Mouse (Mus musculus) thymus, adult 2 months (tissue): ENCODE results near the gene Arid1a. TPM values are rescaled to one million over a fixed set of nuclear protein-coding genes. Genes with fewer than 3 reads are reported as not detected.

Experiments used
- DNase-seq: peaks from one replicate; pipeline ENCODE4 v3.0.0; 2021
- H3K27ac ChIP-seq: fragments of 200-500 bp; 2 replicates; pipeline ENCODE4 v1.5.1; 2012; ENCODE audit warnings: low read length, control low read depth; ENCODE audit not compliant: control insufficient read depth, insufficient read depth
- H3K27me3 ChIP-seq: fragments of 200-500 bp; 2 replicates; pipeline ENCODE4 v1.6.1; 2012; ENCODE audit warnings: mild to moderate bottlenecking, low read length, moderate library complexity, mixed read lengths; ENCODE audit not compliant: control insufficient read depth, insufficient read depth
- H3K36me3 ChIP-seq: fragments of 200-500 bp; 2 replicates; pipeline ENCODE4 v1.6.1; 2012; ENCODE audit warnings: mild to moderate bottlenecking, low read length, moderate library complexity; ENCODE audit not compliant: control insufficient read depth, insufficient read depth
- H3K4me1 ChIP-seq: fragments of 200-500 bp; replicated peaks from 2 replicates; pipeline ENCODE4 v1.6.1; 2012; ENCODE audit warnings: low read length; ENCODE audit not compliant: control insufficient read depth, insufficient read depth
- H3K4me3 ChIP-seq: fragments of 200-500 bp; 2 replicates; pipeline ENCODE4 v1.5.1; 2012; ENCODE audit warnings: mild to moderate bottlenecking, low read length, control low read depth, moderate library complexity; ENCODE audit not compliant: control insufficient read depth, insufficient read depth
- CTCF ChIP-seq: fragments of 200-500 bp; IDR thresholded peaks from 2 replicates; pipeline ENCODE4 v1.5.1; 2012; ENCODE audit warnings: mild to moderate bottlenecking, control low read depth, low read length, moderate library complexity, borderline replicate concordance; ENCODE audit not compliant: control insufficient read depth, poor library complexity, insufficient read depth; ENCODE audit errors: extremely low read depth
- POLR2A ChIP-seq: fragments of 200-500 bp; IDR thresholded peaks from 2 replicates; pipeline ENCODE4 v1.6.1; 2012; ENCODE audit warnings: mild to moderate bottlenecking, low read length, control low read depth, moderate library complexity; ENCODE audit not compliant: control insufficient read depth, poor library complexity, insufficient read depth; ENCODE audit errors: extremely low read depth
- WGBS: fragments of 180-500 bp; shearing (Covaris S2); methylation state at CpG from one replicate; pipeline ENCODE4 v1.1.7; 2018; 5-methylcytosine and 5-hydroxymethylcytosine counted together
- polyA plus RNA-seq: library from polyadenylated mRNA; depleted of rRNA; stranded (reverse); fragments of >200 nt; gene quantifications from 2 replicates; pipeline ENCODE4 v1.2.3, GENCODE M21; 2012

Gene Arid1a
- polyA plus RNA-seq, 1 experiment, result 289 TPM

DNA sequence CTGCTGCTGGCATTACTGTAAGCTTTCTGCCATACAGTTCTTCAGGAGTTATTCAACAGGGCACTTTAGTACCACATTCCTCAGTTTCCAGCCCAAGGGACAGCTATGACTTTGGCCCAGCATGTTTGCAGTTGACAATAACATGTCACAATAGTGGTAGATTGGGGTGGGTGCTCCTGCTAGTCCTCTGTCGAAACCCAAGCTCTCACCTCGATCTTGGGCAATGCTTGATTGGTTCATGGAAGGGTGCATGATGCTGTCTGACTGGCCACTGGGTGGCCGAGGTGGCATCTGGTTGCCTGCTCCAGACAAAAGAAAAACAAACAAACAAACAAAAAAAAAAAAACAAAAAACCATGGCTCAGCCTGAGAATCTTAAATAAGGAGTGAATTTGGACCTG lies 61.2 kb downstream of the Arid1a start:
- no peak for DNase-seq
- H3K27ac ChIP-seq, result no peak overlapping the region
- no peak for TF ChIP-seq POLR2A
- TF ChIP-seq CTCF, result no peak
- H3K4me1 ChIP-seq, result no peaks in the 10 kb centered on the region
- H3K4me3 ChIP-seq, result no peak overlapping the region
- peaks cover 80% of the 10 kb centered on the region for H3K36me3 ChIP-seq
- 86% methylated on average over 3 of the region's 3 CpGs for WGBS
- H3K27me3 ChIP-seq, result no peaks in the 10 kb centered on the region

- no peak for DNase-seq
- TF ChIP-seq CTCF (no peak), POLR2A (no peak)
- H3K27me3 ChIP-seq, result no peaks in the 10 kb centered on the region
- H3K4me3 ChIP-seq, result no peak overlapping the region
- no peaks in the 10 kb centered on the region for H3K4me1 ChIP-seq
- 37% methylated on average over 5 of the region's 5 CpGs for WGBS
- H3K27ac ChIP-seq, result no peak overlapping the region
- peaks cover 100% of the 10 kb centered on the region for H3K36me3 ChIP-seq
Measured at GRCm38 (mm10) chr4:133690252-133690651, 66.3 kb downstream of the Arid1a start.

DNA sequence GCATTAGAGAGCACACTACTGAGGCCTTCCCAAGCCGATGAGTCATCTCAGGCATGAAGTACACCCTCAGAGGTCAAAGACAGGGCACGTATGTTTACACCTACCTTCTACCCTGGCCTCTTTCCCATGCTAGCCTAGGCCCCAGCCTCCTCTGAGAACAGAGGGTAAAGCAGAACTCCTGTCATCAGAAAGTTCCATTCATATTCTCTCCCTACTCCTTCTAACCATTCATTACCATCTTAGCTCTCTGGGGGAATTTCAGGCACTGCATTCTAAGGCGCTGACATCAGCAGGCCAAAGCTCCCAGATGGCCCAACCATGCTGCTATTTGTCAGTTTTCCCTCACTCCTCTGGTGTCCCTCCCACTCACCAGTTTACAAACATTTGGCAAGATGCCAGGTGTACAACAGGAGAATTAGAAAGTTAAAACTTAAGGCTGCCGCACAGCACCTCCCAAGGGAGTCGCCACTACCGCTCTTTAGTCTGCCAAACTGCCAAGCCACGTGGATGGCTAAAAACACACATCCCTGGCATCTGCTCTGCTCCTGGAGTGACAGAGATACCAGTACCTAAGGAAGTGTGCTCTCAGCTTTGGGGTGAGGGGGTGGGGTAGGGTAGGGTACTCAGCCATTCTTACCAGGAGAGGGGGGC lies 68.0 kb downstream of the Arid1a start:
- 90% methylated on average over 7 of the region's 7 CpGs for WGBS
- Histone ChIP-seq H3K4me3 (no peak overlapping the region), H3K36me3 (peaks cover 100% of the 10 kb centered on the region), H3K27me3 (no peaks in the 10 kb centered on the region), H3K4me1 (no peaks in the 10 kb centered on the region), H3K27ac (no peak overlapping the region)
- TF ChIP-seq CTCF (no peak), POLR2A (no peak)
- no peak for DNase-seq

GRCm38 (mm10) chr4:133687126-133687525 lies 69.4 kb downstream of the Arid1a start:
- WGBS, result 96% methylated on average over 5 of the region's 5 CpGs
- H3K36me3 ChIP-seq, result peaks cover 97% of the 10 kb centered on the region
- no peak overlapping the region for H3K4me3 ChIP-seq
- H3K27ac ChIP-seq, result no peak overlapping the region
- no peaks in the 10 kb centered on the region for H3K4me1 ChIP-seq
- TF ChIP-seq POLR2A (no peak), CTCF (no peak)
- no peak for DNase-seq
- no peaks in the 10 kb centered on the region for H3K27me3 ChIP-seq

DNA sequence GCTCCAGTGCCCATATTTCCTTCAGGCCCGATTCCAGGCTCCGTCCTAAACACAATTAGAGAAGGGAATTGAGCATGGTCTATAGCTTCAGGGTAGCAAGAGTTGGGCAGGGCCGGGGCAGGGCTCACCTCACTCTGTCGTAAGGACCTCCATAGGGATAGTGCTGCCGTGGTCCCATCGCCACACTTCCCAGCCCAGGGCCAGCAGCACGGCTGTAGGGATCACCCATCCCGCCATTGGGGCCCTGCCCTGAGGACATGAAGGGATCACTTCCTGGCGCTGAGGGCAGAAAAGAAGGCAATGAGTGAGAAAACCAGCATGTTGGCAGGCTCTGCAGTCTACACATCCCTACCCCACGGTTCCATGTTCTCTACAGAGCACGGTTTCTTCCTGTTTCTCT lies 70.1 kb downstream of the Arid1a start:
- 95% methylated on average over 11 of the region's 11 CpGs for WGBS
- peaks cover 97% of the 10 kb centered on the region for H3K36me3 ChIP-seq
- no peaks in the 10 kb centered on the region for H3K27me3 ChIP-seq
- TF ChIP-seq POLR2A (no peak), CTCF (no peak)
- no peak for DNase-seq
- no peak overlapping the region for H3K27ac ChIP-seq
- no peak overlapping the region for H3K4me3 ChIP-seq
- H3K4me1 ChIP-seq, result no peaks in the 10 kb centered on the region

GRCm38 (mm10) chr4:133680206-133680786 lies 76.3 kb downstream of the Arid1a start:
- H3K36me3 ChIP-seq, result peaks cover 60% of the 10 kb centered on the region

More at GRCm38 (mm10) chr4:133680206-133680786, 76.3 kb downstream of the Arid1a start:
- no peak for DNase-seq
- H3K27me3 ChIP-seq, result no peaks in the 10 kb centered on the region
- 93% methylated on average over 14 of the region's 14 CpGs for WGBS
- no peak overlapping the region for H3K27ac ChIP-seq
- H3K4me3 ChIP-seq, result no peak overlapping the region
- no peaks in the 10 kb centered on the region for H3K4me1 ChIP-seq
- TF ChIP-seq CTCF (no peak), POLR2A (no peak)
